Mouse (Mus musculus) neural tube, embryonic 13.5 days (tissue): Measurements from ENCODE around the gene Zfp319. TPM values are rescaled to one million over a fixed set of nuclear protein-coding genes. Genes with fewer than 3 reads are reported as not detected.
"Not testable (repeated sequence)": the region's sequence is repeated elsewhere in the genome, so short reads cannot be mapped to it uniquely, and the experiment has no call there.

Experiments
- ATAC-seq: fragments of 200-750 bp; cut with Nextera tagmentation; 2 replicates; pipeline ENCODE4 v1.8.0; 2017; ENCODE audit warnings: low read depth, mild to moderate bottlenecking, moderate TSS enrichment, moderate library complexity
- H3K27ac ChIP-seq: fragments of 300-500 bp; sonication (generic); replicated peaks from 2 replicates; pipeline ENCODE4 v1.5.1; 2015; ENCODE audit warnings: moderate library complexity, mild to moderate bottlenecking, inconsistent platforms
- H3K27me3 ChIP-seq: fragments of 300-500 bp; sonication (generic); 2 replicates; pipeline ENCODE4 v1.6.1; 2015; ENCODE audit warnings: mild to moderate bottlenecking, inconsistent platforms
- H3K36me3 ChIP-seq: fragments of 300-500 bp; sonication (generic); 2 replicates; pipeline ENCODE4 v1.6.1; 2015; ENCODE audit warnings: mild to moderate bottlenecking, inconsistent platforms
- H3K4me1 ChIP-seq: fragments of 300-500 bp; sonication (generic); replicated peaks from 2 replicates; pipeline ENCODE4 v1.6.1; 2015; ENCODE audit warnings: inconsistent platforms
- H3K4me2 ChIP-seq: fragments of 300-500 bp; sonication (generic); 2 replicates; pipeline ENCODE4 v1.6.1; 2015; ENCODE audit warnings: inconsistent platforms, mild to moderate bottlenecking, moderate library complexity
- H3K4me3 ChIP-seq: fragments of 300-500 bp; sonication (generic); 2 replicates; pipeline ENCODE4 v1.5.1; 2015; ENCODE audit warnings: mild to moderate bottlenecking, inconsistent platforms
- H3K9ac ChIP-seq: fragments of 300-500 bp; sonication (generic); 2 replicates; pipeline ENCODE4 v1.6.1; 2015; ENCODE audit warnings: moderate library complexity, mild to moderate bottlenecking, inconsistent platforms
- H3K9me3 ChIP-seq: fragments of 300-500 bp; sonication (generic); 2 replicates; pipeline ENCODE4 v1.6.1; 2016; ENCODE audit warnings: inconsistent platforms
- WGBS: fragments of 180-500 bp; shearing (Covaris S2); methylation state at CpG from one replicate; pipeline ENCODE4 v1.1.7; 2015; 5-methylcytosine and 5-hydroxymethylcytosine counted together
- polyA plus RNA-seq: library from polyadenylated mRNA; unstranded; fragments of >200 nt; fragmentation: Nextera tagmentation; extraction: Ambion mirVana; gene quantifications from 2 replicates; pipeline ENCODE4 v1.2.1, GENCODE M21; 2015

Gene Zfp319
- polyA plus RNA-seq: 15.4 and 16.0 TPM in 2 replicates

- under 1% methylated on average over 78 of the region's 80 CpGs for WGBS
- Histone ChIP-seq H3K9me3 (no peaks in the 10 kb centered on the region), H3K36me3 (peaks cover 48% of the 10 kb centered on the region), H3K27ac (peak within 1 kb of the TSS; percentile 93), H3K4me3 (peak within 1 kb of the TSS; percentile 68), H3K4me2 (peak within 1 kb of the TSS; percentile 94), H3K9ac (peak within 1 kb of the TSS; percentile 86), H3K27me3 (no peaks in the 10 kb centered on the region), H3K4me1 (peaks cover 46% of the 10 kb centered on the region)
- ATAC-seq: peak; percentile 94
These were observed at the start of gene Zfp319, which contains the start of gene Usb1 for GRCm38 (mm10) chr8:95331720-95332436. Zfp319 (minus strand) TSS chr8:95331950. Usb1 (plus strand) TSS chr8:95332284.

GRCm38 (mm10) chr8:95380953-95381352, 49.2 kb upstream of the Zfp319 start:
- no peaks in the 10 kb centered on the region for H3K27me3 ChIP-seq
- H3K4me2 ChIP-seq: no peak overlapping the region
- H3K4me3 ChIP-seq: no peak overlapping the region
- no peak overlapping the region for H3K9ac ChIP-seq
- no peaks in the 10 kb centered on the region for H3K4me1 ChIP-seq
- H3K36me3 ChIP-seq: no peaks in the 10 kb centered on the region
- H3K27ac ChIP-seq: no peak overlapping the region
- no peak for ATAC-seq
- H3K9me3 ChIP-seq: no peaks in the 10 kb centered on the region

- H3K4me1 ChIP-seq, H3K27ac ChIP-seq, H3K4me2 ChIP-seq, H3K9me3 ChIP-seq, ATAC-seq, H3K36me3 ChIP-seq, H3K27me3 ChIP-seq, H3K4me3 ChIP-seq, H3K9ac ChIP-seq: not testable (repeated sequence)
- WGBS: 95% methylated on average over 11 of the region's 11 CpGs
These were observed 47.2 kb upstream of the Zfp319 start for GRCm38 (mm10) chr8:95378928-95379327.

GRCm38 (mm10) chr8:95377863-95378291, 46.1 kb upstream of the Zfp319 start:
- no peaks in the 10 kb centered on the region for H3K27me3 ChIP-seq
- no peaks in the 10 kb centered on the region for H3K9me3 ChIP-seq
- no peaks in the 10 kb centered on the region for H3K4me1 ChIP-seq
- H3K27ac ChIP-seq: no peak overlapping the region
- H3K36me3 ChIP-seq: peaks cover 16% of the 10 kb centered on the region
- no peak overlapping the region for H3K4me2 ChIP-seq
- H3K9ac ChIP-seq: no peak overlapping the region
- H3K4me3 ChIP-seq: no peak overlapping the region
- no peak for ATAC-seq
- 64% methylated on average over 7 of the region's 7 CpGs for WGBS

- Histone ChIP-seq H3K36me3 (peaks cover 24% of the 10 kb centered on the region), H3K27ac (no peak overlapping the region), H3K9me3 (no peaks in the 10 kb centered on the region), H3K4me1 (no peaks in the 10 kb centered on the region), H3K27me3 (no peaks in the 10 kb centered on the region), H3K4me3 (no peak overlapping the region), H3K9ac (no peak overlapping the region), H3K4me2 (no peak overlapping the region)
- WGBS: 88% methylated on average over 4 of the region's 4 CpGs
- no peak for ATAC-seq
These were observed 45.4 kb upstream of the Zfp319 start for GRCm38 (mm10) chr8:95377101-95377500.

- Histone ChIP-seq H3K4me3 (no peak overlapping the region), H3K36me3 (peaks cover 30% of the 10 kb centered on the region), H3K4me1 (no peaks in the 10 kb centered on the region), H3K9ac (no peak overlapping the region), H3K27ac (no peak overlapping the region), H3K27me3 (no peaks in the 10 kb centered on the region), H3K9me3 (no peaks in the 10 kb centered on the region), H3K4me2 (no peak overlapping the region)
- WGBS: 87% methylated on average over 12 of the region's 12 CpGs
- no peak for ATAC-seq
These were observed 44.7 kb upstream of the Zfp319 start for GRCm38 (mm10) chr8:95376309-95376999.

- ATAC-seq: no peak
- Histone ChIP-seq H3K9ac (no peak overlapping the region), H3K4me3 (no peak overlapping the region), H3K9me3 (no peaks in the 10 kb centered on the region), H3K27ac (peak overlapping the region; percentile 47), H3K27me3 (no peaks in the 10 kb centered on the region), H3K36me3 (peaks cover 40% of the 10 kb centered on the region), H3K4me2 (no peak overlapping the region), H3K4me1 (no peaks in the 10 kb centered on the region)
- WGBS: 76% methylated on average over 7 of the region's 7 CpGs
These were observed 43.7 kb upstream of the Zfp319 start for GRCm38 (mm10) chr8:95375374-95375930.

- H3K4me1 ChIP-seq: no peaks in the 10 kb centered on the region
- H3K27me3 ChIP-seq: no peaks in the 10 kb centered on the region
- ATAC-seq: no peak
- 82% methylated on average over 3 of the region's 3 CpGs for WGBS
- no peak overlapping the region for H3K27ac ChIP-seq
- H3K36me3 ChIP-seq: peaks cover 50% of the 10 kb centered on the region
- no peak overlapping the region for H3K4me3 ChIP-seq
- no peak overlapping the region for H3K4me2 ChIP-seq
- H3K9ac ChIP-seq: no peak overlapping the region
- no peaks in the 10 kb centered on the region for H3K9me3 ChIP-seq
These were observed 42.7 kb upstream of the Zfp319 start for GRCm38 (mm10) chr8:95374429-95374828.

GRCm38 (mm10) chr8:95373389-95374002, 41.7 kb upstream of the Zfp319 start:
- Histone ChIP-seq H3K9me3 (no peaks in the 10 kb centered on the region), H3K36me3 (peaks cover 60% of the 10 kb centered on the region), H3K4me1 (no peaks in the 10 kb centered on the region), H3K9ac (no peak overlapping the region), H3K4me2 (no peak overlapping the region), H3K27ac (peak overlapping the region; percentile 42; the same call in 1 of the 2 replicates), H3K4me3 (no peak overlapping the region), H3K27me3 (no peaks in the 10 kb centered on the region)
- whole genome bisulfite sequencing: 90% methylated on average over 12 of the region's 12 CpGs
- no peak for ATAC-seq

- H3K27me3 ChIP-seq: no peaks in the 10 kb centered on the region
- H3K4me2 ChIP-seq: no peak overlapping the region
- no peaks in the 10 kb centered on the region for H3K9me3 ChIP-seq
- no peaks in the 10 kb centered on the region for H3K4me1 ChIP-seq
- peaks cover 76% of the 10 kb centered on the region for H3K36me3 ChIP-seq
- ATAC-seq: no peak; the same call in 1 of the 2 replicates
- H3K9ac ChIP-seq: no peak overlapping the region
- H3K4me3 ChIP-seq: no peak overlapping the region
- no peak overlapping the region for H3K27ac ChIP-seq
- 56% methylated on average over 20 of the region's 20 CpGs for WGBS
These were observed 38.0 kb upstream of the Zfp319 start for GRCm38 (mm10) chr8:95369581-95370326.

GRCm38 (mm10) chr8:95363849-95364248, 32.1 kb upstream of the Zfp319 start:
- no peak for ATAC-seq
- 100% methylated on average over 2 of the region's 2 CpGs for WGBS
- no peak overlapping the region for H3K9ac ChIP-seq
- no peak overlapping the region for H3K27ac ChIP-seq
- H3K4me1 ChIP-seq: peaks cover 25% of the 10 kb centered on the region
- H3K4me2 ChIP-seq: no peak overlapping the region
- no peak overlapping the region for H3K4me3 ChIP-seq
- no peaks in the 10 kb centered on the region for H3K27me3 ChIP-seq
- H3K9me3 ChIP-seq: peaks cover 5% of the 10 kb centered on the region
- peaks cover 20% of the 10 kb centered on the region for H3K36me3 ChIP-seq
